Mouse (Mus musculus) liver, adult 2 months (tissue): ENCODE results near the gene Abraxas2. TPM values are rescaled to one million over a fixed set of nuclear protein-coding genes. Genes with fewer than 3 reads are reported as not detected.

Experiments
- DNase-seq: peaks from one replicate; pipeline ENCODE4 v3.0.0-alpha.2; 2011; ENCODE audit warnings: low read depth, low spot score; ENCODE audit errors: extremely low read depth
- H3K27ac ChIP-seq: fragments of 200-500 bp; replicated peaks from 2 replicates; pipeline ENCODE4 v1.5.1; 2012; ENCODE audit warnings: low read depth, mild to moderate bottlenecking, control low read depth, inconsistent platforms, low read length; ENCODE audit not compliant: insufficient read depth
- H3K27me3 ChIP-seq: fragments of 200-500 bp; 2 replicates; pipeline ENCODE4 v1.6.1; 2012; ENCODE audit warnings: mild to moderate bottlenecking, moderate library complexity, low read length, inconsistent platforms; ENCODE audit not compliant: control insufficient read depth, insufficient read depth
- H3K36me3 ChIP-seq: fragments of 200-500 bp; 2 replicates; pipeline ENCODE4 v1.6.1; 2012; ENCODE audit warnings: low read length, inconsistent platforms; ENCODE audit not compliant: control insufficient read depth, insufficient read depth
- H3K4me1 ChIP-seq: fragments of 200-500 bp; 2 replicates; pipeline ENCODE4 v1.6.1; 2011; ENCODE audit warnings: low read length; ENCODE audit not compliant: control insufficient read depth, insufficient read depth
- H3K4me3 ChIP-seq: fragments of 200-500 bp; 2 replicates; pipeline ENCODE4 v1.5.1; 2011; ENCODE audit warnings: low read depth, mild to moderate bottlenecking, control low read depth, low read length, moderate library complexity; ENCODE audit not compliant: insufficient read depth
- H3K79me2 ChIP-seq: fragments of 200-500 bp; 2 replicates; pipeline ENCODE4 v1.6.1; 2012; ENCODE audit warnings: inconsistent platforms, mild to moderate bottlenecking, low read length, moderate library complexity; ENCODE audit not compliant: control insufficient read depth, insufficient read depth
- H3K9ac ChIP-seq: fragments of 200-500 bp; 2 replicates; pipeline ENCODE4 v1.6.1; 2012; ENCODE audit warnings: low read depth, mild to moderate bottlenecking, control low read depth, inconsistent platforms, low read length
- CTCF ChIP-seq: fragments of 200-500 bp; IDR thresholded peaks from 2 replicates; pipeline ENCODE4 v1.5.1; 2011; ENCODE audit warnings: low read depth, low read length, control low read depth
- POLR2A ChIP-seq: fragments of 200-500 bp; IDR thresholded peaks from 2 replicates; pipeline ENCODE4 v1.6.1; 2011; ENCODE audit warnings: low read length, control low read depth; ENCODE audit not compliant: insufficient read depth; ENCODE audit errors: extremely low read depth
- WGBS: fragments of 180-500 bp; shearing (Covaris S2); methylation state at CpG from one replicate; pipeline ENCODE4 v1.1.7; 2018; 5-methylcytosine and 5-hydroxymethylcytosine counted together
- polyA plus RNA-seq: library from polyadenylated mRNA; depleted of rRNA; stranded (reverse); fragments of >200 nt; gene quantifications from 2 replicates; pipeline ENCODE4 v1.2.3, GENCODE M21; 2012
- total RNA-seq: library from RNA; depleted of rRNA; stranded (reverse); fragments of >200 nt; gene quantifications from 2 replicates; pipeline ENCODE4 v1.2.3, GENCODE M21; 2014

The Abraxas2 gene
- total and polyA plus RNA-seq, 2 experiments = 7.9 to 23.7 TPM

- no peak for TF ChIP-seq POLR2A
- peak; percentile 15; the same call in 1 of the 2 replicates for TF ChIP-seq CTCF
- H3K36me3 ChIP-seq = no peaks in the 10 kb centered on the region
- no peaks in the 10 kb centered on the region for H3K79me2 ChIP-seq
- no peak for DNase-seq
- H3K9ac ChIP-seq = no peak overlapping the region
- 95% methylated on average over 10 of the region's 10 CpGs for WGBS
- no peak overlapping the region for H3K4me3 ChIP-seq
- H3K4me1 ChIP-seq = no peaks in the 10 kb centered on the region
- no peaks in the 10 kb centered on the region for H3K27me3 ChIP-seq
- no peak overlapping the region for H3K27ac ChIP-seq
Measured at GRCm38 (mm10) chr7:132897258-132897657, 38.2 kb downstream of the Abraxas2 start.

- no peak for DNase-seq
- Histone ChIP-seq H3K4me1 (no peaks in the 10 kb centered on the region), H3K4me3 (no peak overlapping the region), H3K9ac (no peak overlapping the region), H3K27ac (no peak overlapping the region), H3K27me3 (no peaks in the 10 kb centered on the region), H3K79me2 (no peaks in the 10 kb centered on the region), H3K36me3 (no peaks in the 10 kb centered on the region)
- no peak for TF ChIP-seq POLR2A
- TF ChIP-seq CTCF = peak; percentile 46; the same call in 1 of the 2 replicates
- WGBS = 86% methylated on average over 2 of the region's 2 CpGs
Measured at GRCm38 (mm10) chr7:132898234-132898633, 39.2 kb downstream of the Abraxas2 start.

- Histone ChIP-seq H3K9ac (no peak overlapping the region), H3K27me3 (no peaks in the 10 kb centered on the region), H3K4me1 (no peaks in the 10 kb centered on the region), H3K4me3 (no peak overlapping the region), H3K27ac (no peak overlapping the region), H3K36me3 (no peaks in the 10 kb centered on the region), H3K79me2 (no peaks in the 10 kb centered on the region)
- no peak for DNase-seq
- TF ChIP-seq POLR2A = no peak
- TF ChIP-seq CTCF = no peak
- WGBS = 67% methylated on average over 2 of the region's 2 CpGs
Measured at GRCm38 (mm10) chr7:132900826-132901531, 42.0 kb downstream of the Abraxas2 start.

- TF ChIP-seq POLR2A (no peak), CTCF (no peak)
- Histone ChIP-seq H3K27ac (no peak overlapping the region), H3K36me3 (no peaks in the 10 kb centered on the region), H3K27me3 (no peaks in the 10 kb centered on the region), H3K79me2 (no peaks in the 10 kb centered on the region), H3K4me3 (no peak overlapping the region), H3K4me1 (no peaks in the 10 kb centered on the region), H3K9ac (no peak overlapping the region)
- DNase-seq = no peak
- WGBS = 83% methylated on average over 3 of the region's 3 CpGs
Measured at GRCm38 (mm10) chr7:132903796-132904195, 44.8 kb downstream of the Abraxas2 start.

- Histone ChIP-seq H3K36me3 (no peaks in the 10 kb centered on the region), H3K9ac (no peak overlapping the region), H3K27ac (no peak overlapping the region), H3K4me3 (no peak overlapping the region), H3K79me2 (no peaks in the 10 kb centered on the region), H3K27me3 (no peaks in the 10 kb centered on the region), H3K4me1 (peaks cover 13% of the 10 kb centered on the region; the same call in 1 of the 2 replicates)
- no peak for DNase-seq
- TF ChIP-seq POLR2A (no peak), CTCF (no peak)
- 74% methylated on average over 3 of the region's 3 CpGs for WGBS
Measured at GRCm38 (mm10) chr7:132921971-132922370, 62.9 kb downstream of the Abraxas2 start.

GRCm38 (mm10) chr7:132925227-132925626 lies 66.2 kb downstream of the Abraxas2 start:
- H3K27ac ChIP-seq = peak overlapping the region; percentile 68
- DNase-seq = peak; percentile 94
- no peaks in the 10 kb centered on the region for H3K27me3 ChIP-seq
- H3K9ac ChIP-seq = no peak overlapping the region
- WGBS = 33% methylated on average over 2 of the region's 2 CpGs
- TF ChIP-seq POLR2A (no peak), CTCF (no peak)
- H3K4me3 ChIP-seq = no peak overlapping the region
- no peaks in the 10 kb centered on the region for H3K79me2 ChIP-seq
- peaks cover 9% of the 10 kb centered on the region; the same call in 1 of the 2 replicates for H3K4me1 ChIP-seq
- no peaks in the 10 kb centered on the region for H3K36me3 ChIP-seq
